Mouse (Mus musculus) liver, adult 10 weeks (tissue): Measurements from ENCODE around the gene Gm614. TPM values are rescaled to one million over a fixed set of nuclear protein-coding genes. Genes with fewer than 3 reads are reported as not detected.

Experiments used
- polyA plus RNA-seq: library from polyadenylated mRNA; stranded (reverse); fragments of 350-450 nt; fragmentation: Illumina TruSeq; extraction: RNeasy Lipid Tissue Mini Kit (QIAGEN cat#74804); gene quantifications from one replicate; pipeline ENCODE4 v1.2.3, GENCODE M21; 2014; ENCODE audit warnings: low read depth, low replicate concordance

Gene Gm614
- polyA plus RNA-seq, result not detected

GRCm38 (mm10) chrX:101263892-101264291 lies at the start of gene Gm614:
TSS of gene Gm614 (minus strand) at chrX:101263992.

GRCm38 (mm10) chrX:101299055-101299454 lies 35.3 kb upstream of the Gm614 start, which contains the start of gene Nlgn3:
TSS of gene Nlgn3 (plus strand) at chrX:101299168.

GRCm38 (mm10) chrX:101273875-101274738 lies 10.3 kb upstream of the Gm614 start, which contains the start of gene Med12:
TSS of gene Med12 (plus strand) at chrX:101274030.

DNA sequence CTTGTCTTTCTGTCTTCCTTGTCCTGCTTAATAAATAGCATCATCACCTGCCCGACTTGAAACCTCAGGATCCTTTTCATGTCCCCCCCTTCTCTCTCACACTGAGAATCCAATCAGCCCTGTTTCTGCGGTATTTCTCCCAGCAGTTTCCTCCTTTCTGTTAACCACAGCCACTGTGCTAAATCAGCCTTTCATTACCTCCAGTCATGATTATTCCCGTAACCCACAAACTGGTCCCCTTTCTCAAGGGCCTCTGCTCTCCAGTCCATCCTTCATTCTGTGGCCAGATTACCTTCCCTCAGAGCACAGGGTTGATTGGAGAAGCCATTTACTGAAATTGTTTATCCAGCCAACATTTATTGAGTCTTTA lies 4.9 kb upstream of the Gm614 start, which contains the start of gene Gm20489:
TSS of gene Gm20489 (minus strand) at position 269 of the 370 bp plus-strand sequence.

DNA sequence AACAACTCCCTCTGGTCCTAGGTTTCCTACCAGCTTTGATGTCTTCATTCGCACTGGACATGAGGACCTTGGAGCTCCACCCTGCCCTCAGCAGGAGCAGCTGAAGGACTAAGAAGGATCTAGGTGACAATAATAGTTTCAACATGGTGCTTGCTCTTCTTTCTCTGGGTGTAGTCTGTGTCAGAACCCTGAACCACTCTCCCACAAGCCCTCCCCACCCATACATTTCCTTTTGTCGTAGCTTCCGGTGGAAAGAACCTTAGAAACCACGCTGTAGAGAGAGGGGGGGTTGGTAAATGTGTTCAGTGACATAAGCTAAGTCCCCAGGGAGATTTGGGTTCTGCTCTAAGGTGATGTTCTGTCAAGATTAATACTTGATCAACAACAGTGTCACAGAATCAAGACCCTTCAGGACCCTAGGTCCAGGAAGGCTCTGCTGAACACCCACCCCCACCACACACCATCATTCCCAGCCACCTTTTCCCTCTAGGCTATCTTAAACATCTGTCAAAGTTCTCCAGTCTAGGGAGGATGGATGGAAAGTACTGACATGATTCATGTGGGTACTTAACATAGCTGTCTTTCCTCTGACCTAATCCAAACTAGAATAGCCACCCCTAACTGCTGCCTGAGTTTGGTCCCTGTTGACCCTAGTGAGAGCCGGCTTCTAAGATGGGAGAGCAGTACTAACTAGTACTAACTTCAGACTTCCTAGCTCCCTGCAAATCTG lies 4.4 kb upstream of the Gm614 start, which contains the start of gene Il2rg:
TSS of gene Il2rg (minus strand) at position 231 of the 730 bp plus-strand sequence.

GRCm38 (mm10) chrX:101253952-101254729 lies 9.7 kb downstream of the Gm614 start, which contains the start of gene Foxo4:
TSS of gene Foxo4 (plus strand) at chrX:101254528.

DNA sequence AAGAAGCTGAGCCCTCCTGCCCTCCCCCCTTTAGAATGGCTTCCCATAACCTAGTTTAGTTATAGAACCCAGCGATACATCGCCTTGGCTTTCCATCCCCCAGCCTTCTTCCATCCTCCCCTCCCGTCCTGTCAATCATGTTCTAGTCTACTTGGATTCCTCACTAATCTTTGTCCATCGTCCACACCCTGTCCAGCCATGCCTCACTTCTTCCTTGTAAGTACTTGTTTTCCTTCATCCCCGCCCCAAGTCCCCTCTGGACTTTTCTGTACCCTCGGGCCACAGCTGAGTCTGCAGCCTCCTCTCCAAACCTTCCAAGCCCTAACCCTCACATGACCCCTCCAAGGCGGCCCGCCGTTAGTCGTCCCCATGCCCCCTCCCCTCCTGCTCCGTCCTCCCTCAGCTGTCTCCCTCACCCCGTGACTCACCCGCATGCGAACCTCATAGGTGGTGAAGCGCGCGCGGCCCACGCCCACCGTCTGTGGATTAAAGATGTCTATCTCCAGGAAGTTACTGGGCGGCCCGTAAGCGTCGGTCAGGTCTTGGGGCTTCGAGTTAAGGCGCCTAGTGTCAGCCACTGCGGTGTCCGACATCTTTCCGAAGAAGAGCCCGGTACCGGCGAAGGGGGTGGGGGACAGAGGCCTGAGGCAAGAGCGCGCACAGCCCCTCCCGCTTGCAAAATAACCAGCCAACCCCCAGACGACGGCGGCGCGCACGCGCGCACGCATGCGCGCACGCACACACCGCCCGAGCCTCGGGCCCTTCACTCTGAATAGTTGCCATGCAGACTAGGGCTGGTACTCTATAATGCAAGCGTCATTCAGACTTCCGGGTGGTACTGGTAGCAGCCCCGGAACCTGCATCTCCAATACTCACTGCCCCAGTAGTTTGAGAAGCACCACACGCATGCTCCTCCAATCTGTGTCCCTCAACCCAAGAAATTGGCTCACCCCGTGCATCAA lies 41.7 kb downstream of the Gm614 start, which contains the start of gene Snx12:
TSS of gene Snx12 (minus strand) at position 730 of the 962 bp plus-strand sequence.

Other genes starting within 250 kb of the Gm614 start
- gene Tex11, start 204.3 kb downstream of the Gm614 start, polyA plus RNA-seq, result not detected
- gene Slc7a3, start 178.0 kb downstream of the Gm614 start, polyA plus RNA-seq, result not detected
- 11.9 TPM for gene Snx12, start 41.4 kb downstream of the Gm614 start, polyA plus RNA-seq
- 9.5 TPM for gene Foxo4, start 9.5 kb downstream of the Gm614 start, polyA plus RNA-seq
- gene Il2rg, start 4.3 kb upstream of the Gm614 start, polyA plus RNA-seq, result 6.0 TPM
- gene Gm20489, start 5.0 kb upstream of the Gm614 start, polyA plus RNA-seq, result not detected
- gene Med12, start 10.0 kb upstream of the Gm614 start, polyA plus RNA-seq, result 2.9 TPM
- gene Nlgn3, start 35.2 kb upstream of the Gm614 start, polyA plus RNA-seq, result not detected
- gene Gjb1, start 112.4 kb upstream of the Gm614 start, polyA plus RNA-seq, result 176 TPM
- gene Zmym3, start 156.9 kb upstream of the Gm614 start, polyA plus RNA-seq, result 6.0 TPM
- 111 TPM for gene Nono, start 165.3 kb upstream of the Gm614 start, polyA plus RNA-seq
- gene Itgb1bp2, start 185.1 kb upstream of the Gm614 start, polyA plus RNA-seq, result not detected